Comparison of ENCODE assay signal across 22 mouse cellular contexts in the genomic region with DNA sequence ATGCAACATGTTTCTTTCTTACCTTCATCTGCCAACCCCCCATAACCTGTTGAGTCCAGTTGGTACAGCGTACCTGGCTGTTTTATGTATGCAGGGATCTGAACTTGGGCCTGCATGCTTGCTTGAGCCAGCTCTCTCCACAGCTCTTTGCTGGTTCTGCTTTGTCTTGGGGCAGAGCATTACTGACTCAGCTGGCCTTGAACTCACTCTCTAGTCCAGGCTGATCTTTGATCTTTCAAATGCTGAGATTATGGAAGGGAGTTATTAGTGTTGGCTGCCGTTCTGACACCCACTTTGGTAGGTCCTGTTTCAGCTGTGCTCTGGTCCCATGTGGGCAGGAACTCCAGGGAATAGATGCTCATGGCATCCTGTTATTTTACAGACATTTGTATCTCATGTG. TPM values are rescaled to one million over a fixed set of nuclear protein-coding genes. Genes with fewer than 3 reads are reported as not detected.
DNase-seq lines count a peak whose midpoint lies in the region.
"Had no signal": no experiment of that assay in that cellular context is flagged by ENCODE, and none has a peak within 500 bp of the region (broad histone marks: within the 10 kb centered on the region; RNA-seq: fewer than 3 reads in every experiment).

No protein-coding gene starts in this region.

- WGBS in macrophage (ENCODE audit: missing documents): 96% methylated on average over 2 of the region's 2 CpGs

- DNase-seq in adrenal gland, adult 2 months: peak; percentile 64
- no peak for DNase-seq in adrenal gland, postnatal 10 days
- peak; percentile 32 for DNase-seq in adrenal gland, postnatal 14 days
- DNase-seq in adrenal gland, postnatal 4 days (ENCODE audit: low spot score in 2 of 2): no peak
- DNase-seq in adrenal gland, postnatal 36 days: peak; percentile 33 to 34
- no peak for DNase-seq in adrenal gland, adult 18-20 months (ENCODE audit: low spot score in 2 of 2)
- no peak for DNase-seq in cerebellum, postnatal 4 days (ENCODE audit: low spot score in 2 of 2)
- DNase-seq: adrenal gland, adult 8-10 months; adrenal gland, postnatal 25 days; B cell, adult 2 months; cerebellum, adult 11 months; cerebellum, adult 11-12 months; cerebellum, adult 18-20 months; cerebellum, adult 2 months; cerebellum, adult 8-10 months; cerebellum, adult 9-10 months; cerebellum, adult 9-11 months; cerebellum, postnatal 10 days had no signal

- H3K4me3 ChIP-seq in macrophage (ENCODE audit: inconsistent target): no peak overlapping the region

- H3K27ac ChIP-seq in macrophage: 0 out of 2 replicates have a peak overlapping the region, but pooled peaks have one; percentile 1

- H3K36me3 ChIP-seq in macrophage (ENCODE audit: inconsistent target): peaks cover 56% of the 10 kb centered on the region
- H3K36me3 ChIP-seq: G1E had no signal

- H3K79me2 ChIP-seq in macrophage (ENCODE audit: inconsistent target): peaks cover 79% of the 10 kb centered on the region

RNA-seq across cellular contexts. Expression of gene Pomc, which starts 55.9 kb away (rescaled TPM):
- total RNA-seq in adrenal gland, adult 2 months (2021): 1 to 10 TPM in 1 of 2 experiments, under 1 TPM in 1; 0.49 to 1.4 TPM
- polyA plus RNA-seq in adrenal gland, adult 2 months (2012; rRNA removed): 0.27 and 0.44 TPM in 2 replicates
- 1 to 10 TPM in 1 of 2 experiments, under 1 TPM in 1; 0.45 to 1.1 TPM for total RNA-seq in adrenal gland, postnatal 10 days (2021)
- total RNA-seq in adrenal gland, postnatal 14 days (2021): 0.79 and 1.2 TPM in 2 replicates
- total RNA-seq in adrenal gland, postnatal 4 days (2021): 1 to 10 TPM; 1.3 to 1.8 TPM
- total RNA-seq in adrenal gland, postnatal 36 days (2021): 1 to 10 TPM; 1.2 to 1.3 TPM
- total RNA-seq in adrenal gland, adult 18-20 months (2021): under 1 TPM; 0.58 to 0.70 TPM
- under 1 TPM in 3 of 26 experiments, not detected in 23; 0.67 to 0.91 (median 0.90) TPM for total RNA-seq in macrophage (2018; cell fraction: chromatin; rRNA removed)
- total RNA-seq in macrophage (2018; cell fraction: cytosol; rRNA removed): under 1 TPM in 14 of 26 experiments, not detected in 12; 0.12 to 0.47 (median 0.23) TPM
- total RNA-seq in macrophage (2018; cell fraction: nucleus; rRNA removed): 1 to 10 TPM in 2 of 26 experiments, under 1 TPM in 9, not detected in 15; 0.76 to 1.6 (median 0.87) TPM
- 0.37 TPM in 1 of 3 replicates, not detected in the others for polyA plus RNA-seq in macrophage (2018)
- total RNA-seq: G1E, MEL had no signal
- polyA plus RNA-seq: G1E, Patski had no signal

Comparison
In these comparisons a context has a peak if more than half of its experiments do, and no peak if none do; other contexts are left out.
1. DNase-seq: peak in adrenal gland, adult 2 months (single experiment), adrenal gland, postnatal 14 days (single experiment) and adrenal gland, postnatal 36 days (2 of 2); none in adrenal gland, postnatal 10 days (single experiment), adrenal gland, postnatal 4 days (0 of 2), adrenal gland, adult 18-20 months (0 of 2) and cerebellum, postnatal 4 days (0 of 2).